Mouse (Mus musculus) liver, adult 2 months (tissue): ENCODE data around the gene Tmc7.

ENCODE experiments used
- CTCF ChIP-seq: fragments of 200-500 bp; IDR thresholded peaks from 2 replicates; pipeline ENCODE4 v1.5.1; 2011; ENCODE audit warnings: low read depth, low read length, control low read depth
- POLR2A ChIP-seq: fragments of 200-500 bp; IDR thresholded peaks from 2 replicates; pipeline ENCODE4 v1.6.1; 2011; ENCODE audit warnings: low read length, control low read depth; ENCODE audit not compliant: insufficient read depth; ENCODE audit errors: extremely low read depth

DNA sequence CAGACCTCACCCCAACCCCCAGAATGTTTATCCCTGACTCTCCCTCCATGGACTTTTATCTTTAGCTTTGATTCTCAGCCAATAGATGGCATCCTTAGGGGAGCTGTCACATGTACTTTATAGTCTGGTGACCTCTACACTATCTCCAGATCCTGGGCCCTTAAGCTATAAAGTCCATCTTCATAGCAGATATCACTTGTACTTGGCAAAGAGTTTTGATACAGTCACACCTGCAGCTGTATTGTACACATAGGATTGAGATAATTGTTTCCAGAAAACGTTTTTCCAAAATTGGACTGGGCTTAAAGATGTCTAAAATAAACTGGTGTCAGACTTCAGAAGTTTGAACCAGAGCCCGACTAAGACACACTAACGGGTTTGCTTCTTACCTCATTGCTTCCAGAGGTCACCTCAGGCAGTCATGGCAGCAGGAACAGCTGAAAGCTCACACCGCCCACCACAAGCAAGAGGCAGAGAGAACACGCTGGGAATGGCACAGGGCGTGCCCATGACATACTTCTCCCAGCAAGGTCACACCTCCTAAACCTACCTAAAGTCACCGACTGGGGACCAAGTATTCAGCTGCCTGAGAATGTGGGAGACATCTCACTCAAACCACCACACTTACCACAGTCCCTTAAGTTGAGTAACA, 84.6 kb downstream of the Tmc7 start:
- TF ChIP-seq POLR2A: no peak
- TF ChIP-seq CTCF: no peak
